Mouse (Mus musculus) ES-E14 (cell line): ENCODE data around the gene Clpb. TPM values are rescaled to one million over a fixed set of nuclear protein-coding genes. Genes with fewer than 3 reads are reported as not detected.

ENCODE experiments used
- DNase-seq: peaks from one replicate; pipeline ENCODE4 v3.0.0-alpha.2; 2013; ENCODE audit warnings: low read depth, low spot score
- H3K27ac ChIP-seq: 2 replicates; pipeline ENCODE4 v1.5.1; 2012; ENCODE audit warnings: low read depth, mild to moderate bottlenecking, low read length, moderate library complexity, mixed read lengths; ENCODE audit not compliant: poor library complexity, insufficient read depth, severe bottlenecking
- H3K36me3 ChIP-seq: 2 replicates; pipeline ENCODE4 v1.6.1; 2012; ENCODE audit warnings: mild to moderate bottlenecking, low read length, moderate library complexity, mixed read lengths; ENCODE audit not compliant: control insufficient read depth, poor library complexity, insufficient read depth, severe bottlenecking
- H3K4me1 ChIP-seq, 2 experiments: fragments of 150-350 bp in 1 of 2; sonication (generic) in 1 of 2; 2 replicates each; pipeline ENCODE4 v1.6.1; 2012; ENCODE audit warnings: low read length in 2 of 2, mild to moderate bottlenecking in 1 of 2, mixed read lengths in 1 of 2; ENCODE audit not compliant: control insufficient read depth in 2 of 2, insufficient read depth in 2 of 2, poor library complexity in 1 of 2
- H3K4me3 ChIP-seq, 2 experiments: fragments of 150-350 bp in 1 of 2; sonication (generic) in 1 of 2; 2 replicates each; pipeline ENCODE4 v1.5.1; 2012; ENCODE audit warnings: low read length in 2 of 2, low read depth in 1 of 2, mild to moderate bottlenecking in 1 of 2, mixed read lengths in 1 of 2; ENCODE audit not compliant: insufficient read depth in 1 of 2, poor library complexity in 1 of 2, severe bottlenecking in 1 of 2
- H3K9ac ChIP-seq: 2 replicates; pipeline ENCODE4 v1.6.1; 2012; ENCODE audit warnings: low read depth, mild to moderate bottlenecking, low read length, mixed read lengths; ENCODE audit not compliant: poor library complexity, insufficient read depth, severe bottlenecking
- H3K9me3 ChIP-seq: fragments of 150-350 bp; sonication (generic); 2 replicates; pipeline ENCODE4 v1.6.1; 2012; ENCODE audit warnings: low read depth, mild to moderate bottlenecking, low read length; ENCODE audit not compliant: control insufficient read depth, insufficient read depth
- CHD2 ChIP-seq: IDR thresholded peaks from 2 replicates; pipeline ENCODE4 v1.6.1; 2014; ENCODE audit warnings: mild to moderate bottlenecking, low read depth, low read length, inconsistent platforms
- HCFC1 ChIP-seq: IDR thresholded peaks from 2 replicates; pipeline ENCODE4 v1.6.1; 2012; ENCODE audit warnings: low read length, inconsistent platforms, borderline replicate concordance; ENCODE audit not compliant: insufficient read depth
- MAFK ChIP-seq: IDR thresholded peaks from 2 replicates; pipeline ENCODE4 v1.6.1; 2014; ENCODE audit warnings: mild to moderate bottlenecking, low read depth, low read length, inconsistent platforms; ENCODE audit not compliant: insufficient read depth
- ZC3H11A ChIP-seq: IDR thresholded peaks from 2 replicates; pipeline ENCODE4 v1.6.1; 2012; ENCODE audit warnings: low read depth, mild to moderate bottlenecking, inconsistent platforms, low read length, borderline replicate concordance
- ZNF384 ChIP-seq: IDR thresholded peaks from 2 replicates; pipeline ENCODE4 v1.6.1; 2012; ENCODE audit warnings: low read depth, low read length, inconsistent platforms
- in situ Hi-C, 2 experiments: fragments of 600-800 bp; cut with MboI; formaldehyde crosslinking; loops; one replicate each; pipeline ENCODE4 v1.15.1; 2025; ENCODE audit warnings: low sequenced_read_pairs in 2 of 2, inconsistent platforms in 1 of 2; ENCODE audit not compliant: unreplicated experiment in 2 of 2
- total RNA-seq: library from RNA; depleted of rRNA; stranded (reverse); fragments of 300-350 nt; gene quantifications from 2 replicates; pipeline ENCODE4 v1.2.3, GENCODE M21; 2012

The Clpb gene
- total RNA-seq, 1 experiment = 197 TPM

GRCm38 (mm10) chr7:101628481-101628880, 35.0 kb upstream of the Clpb start:
- no peak for DNase-seq
- Histone ChIP-seq H3K36me3 (no peaks in the 10 kb centered on the region), H3K4me3 (no peak overlapping the region), H3K9ac (no peak overlapping the region), H3K9me3 (no peaks in the 10 kb centered on the region), H3K4me1 (peaks cover 0 to 1% of the 10 kb centered on the region in 2 experiments; a peak in 1 of 4 replicates), H3K27ac (no peak overlapping the region)
- in situ Hi-C loops = no loop called here
- no peak for TF ChIP-seq CHD2
- no peak for TF ChIP-seq MAFK
- no peak for TF ChIP-seq ZNF384
- TF ChIP-seq HCFC1 = no peak
- no peak for TF ChIP-seq ZC3H11A

- in situ Hi-C loops = no loop called here
- TF ChIP-seq ZC3H11A (no peak), ZNF384 (no peak), MAFK (no peak), HCFC1 (no peak), CHD2 (no peak)
- Histone ChIP-seq H3K4me1 (peaks cover 0 to 2% of the 10 kb centered on the region in 2 experiments; a peak in 1 of 4 replicates), H3K9ac (no peak overlapping the region), H3K36me3 (no peaks in the 10 kb centered on the region), H3K4me3 (no peak overlapping the region), H3K27ac (no peak overlapping the region), H3K9me3 (no peaks in the 10 kb centered on the region)
- DNase-seq = no peak
These were observed 29.7 kb upstream of the Clpb start for GRCm38 (mm10) chr7:101633629-101634177.

- TF ChIP-seq HCFC1 = no peak
- no peak for TF ChIP-seq MAFK
- no peak for TF ChIP-seq CHD2
- TF ChIP-seq ZC3H11A = no peak
- no peak for TF ChIP-seq ZNF384
- no peak for DNase-seq
- no peaks in the 10 kb centered on the region for H3K9me3 ChIP-seq
- peaks cover 0 to 2% of the 10 kb centered on the region in 2 experiments; a peak in 1 of 4 replicates for H3K4me1 ChIP-seq
- no peaks in the 10 kb centered on the region for H3K36me3 ChIP-seq
- in situ Hi-C loops = no loop called here
- no peak overlapping the region for H3K4me3 ChIP-seq
- H3K9ac ChIP-seq = no peak overlapping the region
- H3K27ac ChIP-seq = no peak overlapping the region
These were observed 28.9 kb upstream of the Clpb start for GRCm38 (mm10) chr7:101634513-101634912.

GRCm38 (mm10) chr7:101636056-101636455, 27.4 kb upstream of the Clpb start:
- DNase-seq = no peak
- Histone ChIP-seq H3K4me3 (no peak overlapping the region), H3K9me3 (no peaks in the 10 kb centered on the region), H3K27ac (no peak overlapping the region), H3K4me1 (peaks cover 0 to 2% of the 10 kb centered on the region in 2 experiments; a peak in 1 of 4 replicates), H3K36me3 (no peaks in the 10 kb centered on the region), H3K9ac (no peak overlapping the region)
- no peak for TF ChIP-seq HCFC1
- no peak for TF ChIP-seq ZC3H11A
- TF ChIP-seq CHD2 = no peak
- no peak for TF ChIP-seq MAFK
- no peak for TF ChIP-seq ZNF384
- in situ Hi-C loops = no loop called here

- no peaks in the 10 kb centered on the region for H3K4me1 ChIP-seq
- H3K36me3 ChIP-seq = no peaks in the 10 kb centered on the region
- no peak overlapping the region for H3K4me3 ChIP-seq
- in situ Hi-C loops = no loop called here
- H3K27ac ChIP-seq = no peak overlapping the region
- DNase-seq = no peak
- no peak overlapping the region for H3K9ac ChIP-seq
- TF ChIP-seq ZC3H11A (no peak), MAFK (no peak), ZNF384 (no peak)
- H3K9me3 ChIP-seq = no peaks in the 10 kb centered on the region
These were observed 19.6 kb upstream of the Clpb start for GRCm38 (mm10) chr7:101643879-101644278.
